Mouse (Mus musculus): ENCODE measurements around the gene Cox15. TPM values are rescaled to one million over a fixed set of nuclear protein-coding genes. Genes with fewer than 3 reads are reported as not detected.
A peak's percentile ranks its signal among the peaks of the same experiment; 100 is the strongest.

Cox15 gene
- total RNA-seq, 1 experiment: 19.8 TPM

GRCm38 (mm10) chr19:43760504-43760903 lies 7.7 kb upstream of the Cox15 start:
- in situ Hi-C loops (cut with MboI; ENCODE audit: low sequenced_read_pairs in 2 of 2, unreplicated experiment in 2 of 2): no loop called here
- Histone ChIP-seq H3K36me3 (ENCODE audit: control insufficient read depth, insufficient read depth, low read length, poor library complexity, severe bottlenecking) (no peaks in the 10 kb centered on the region), H3K27ac (ENCODE audit: insufficient read depth, low read depth, low read length, poor library complexity, severe bottlenecking) (no peak overlapping the region), H3K9ac (ENCODE audit: insufficient read depth, low read depth, low read length, poor library complexity, severe bottlenecking) (no peak overlapping the region), H3K4me3 (ENCODE audit: insufficient read depth in 1 of 2, low read depth in 1 of 2, low read length in 2 of 2, poor library complexity in 1 of 2, severe bottlenecking in 1 of 2) (no peak overlapping the region), H3K4me1 (ENCODE audit: control insufficient read depth in 2 of 2, insufficient read depth in 2 of 2, low read length in 2 of 2, poor library complexity in 1 of 2) (no peaks in the 10 kb centered on the region), H3K9me3 (ENCODE audit: control insufficient read depth, insufficient read depth, low read depth, low read length) (no peaks in the 10 kb centered on the region)
- TF ChIP-seq HCFC1 (IDR thresholded peaks at IDR 0.05; ENCODE audit: borderline replicate concordance, insufficient read depth, low read length) (no peak), ZC3H11A (IDR thresholded peaks at IDR 0.05; ENCODE audit: borderline replicate concordance, low read depth, low read length) (no peak), CHD2 (IDR thresholded peaks at IDR 0.05; ENCODE audit: low read depth, low read length) (no peak), ZNF384 (IDR thresholded peaks at IDR 0.05; ENCODE audit: low read depth, low read length) (no peak), MAFK (IDR thresholded peaks at IDR 0.05; ENCODE audit: insufficient read depth, low read depth, low read length) (no peak)
- peak; percentile 77 for DNase-seq (ENCODE audit: low read depth, low spot score)

GRCm38 (mm10) chr19:43754872-43755271 lies 2.1 kb upstream of the Cox15 start:
- DNase-seq (ENCODE audit: low read depth, low spot score): no peak
- in situ Hi-C loops (cut with MboI; ENCODE audit: low sequenced_read_pairs in 2 of 2, unreplicated experiment in 2 of 2): no loop called here
- no peak for TF ChIP-seq ZNF384 (IDR thresholded peaks at IDR 0.05; ENCODE audit: low read depth, low read length)

GRCm38 (mm10) chr19:43754237-43754636 lies 1.4 kb upstream of the Cox15 start:
- no peak overlapping the region for H3K4me3 ChIP-seq (ENCODE audit: insufficient read depth in 1 of 2, low read depth in 1 of 2, low read length in 2 of 2, poor library complexity in 1 of 2, severe bottlenecking in 1 of 2)
- no peaks in the 10 kb centered on the region for H3K9me3 ChIP-seq (ENCODE audit: control insufficient read depth, insufficient read depth, low read depth, low read length)
- H3K9ac ChIP-seq (ENCODE audit: insufficient read depth, low read depth, low read length, poor library complexity, severe bottlenecking): no peak overlapping the region
- no peak for DNase-seq (ENCODE audit: low read depth, low spot score)
- peaks cover 5% of the 10 kb centered on the region; the same call in 1 of the 2 replicates for H3K36me3 ChIP-seq (ENCODE audit: control insufficient read depth, insufficient read depth, low read length, poor library complexity, severe bottlenecking)
- TF ChIP-seq ZC3H11A (IDR thresholded peaks at IDR 0.05; ENCODE audit: borderline replicate concordance, low read depth, low read length) (no peak), CHD2 (IDR thresholded peaks at IDR 0.05; ENCODE audit: low read depth, low read length) (no peak), ZNF384 (IDR thresholded peaks at IDR 0.05; ENCODE audit: low read depth, low read length) (no peak), MAFK (IDR thresholded peaks at IDR 0.05; ENCODE audit: insufficient read depth, low read depth, low read length) (no peak), HCFC1 (IDR thresholded peaks at IDR 0.05; ENCODE audit: borderline replicate concordance, insufficient read depth, low read length) (no peak)
- H3K4me1 ChIP-seq (ENCODE audit: control insufficient read depth in 2 of 2, insufficient read depth in 2 of 2, low read length in 2 of 2, poor library complexity in 1 of 2): peaks cover 0 to 4% of the 10 kb centered on the region in 2 experiments; a peak in 1 of 4 replicates
- in situ Hi-C loops (cut with MboI; ENCODE audit: low sequenced_read_pairs in 2 of 2, unreplicated experiment in 2 of 2): no loop called here
- no peak overlapping the region for H3K27ac ChIP-seq (ENCODE audit: insufficient read depth, low read depth, low read length, poor library complexity, severe bottlenecking)

More at GRCm38 (mm10) chr19:43754872-43755271, 2.1 kb upstream of the Cox15 start:
- Histone ChIP-seq H3K27ac (ENCODE audit: insufficient read depth, low read depth, low read length, poor library complexity, severe bottlenecking) (no peak overlapping the region), H3K4me3 (ENCODE audit: insufficient read depth in 1 of 2, low read depth in 1 of 2, low read length in 2 of 2, poor library complexity in 1 of 2, severe bottlenecking in 1 of 2) (no peak overlapping the region), H3K9me3 (ENCODE audit: control insufficient read depth, insufficient read depth, low read depth, low read length) (no peaks in the 10 kb centered on the region), H3K36me3 (ENCODE audit: control insufficient read depth, insufficient read depth, low read length, poor library complexity, severe bottlenecking) (peaks cover 4% of the 10 kb centered on the region; the same call in 1 of the 2 replicates), H3K4me1 (ENCODE audit: control insufficient read depth in 2 of 2, insufficient read depth in 2 of 2, low read length in 2 of 2, poor library complexity in 1 of 2) (peaks cover 0 to 4% of the 10 kb centered on the region in 2 experiments; a peak in 1 of 4 replicates), H3K9ac (ENCODE audit: insufficient read depth, low read depth, low read length, poor library complexity, severe bottlenecking) (no peak overlapping the region)

DNA sequence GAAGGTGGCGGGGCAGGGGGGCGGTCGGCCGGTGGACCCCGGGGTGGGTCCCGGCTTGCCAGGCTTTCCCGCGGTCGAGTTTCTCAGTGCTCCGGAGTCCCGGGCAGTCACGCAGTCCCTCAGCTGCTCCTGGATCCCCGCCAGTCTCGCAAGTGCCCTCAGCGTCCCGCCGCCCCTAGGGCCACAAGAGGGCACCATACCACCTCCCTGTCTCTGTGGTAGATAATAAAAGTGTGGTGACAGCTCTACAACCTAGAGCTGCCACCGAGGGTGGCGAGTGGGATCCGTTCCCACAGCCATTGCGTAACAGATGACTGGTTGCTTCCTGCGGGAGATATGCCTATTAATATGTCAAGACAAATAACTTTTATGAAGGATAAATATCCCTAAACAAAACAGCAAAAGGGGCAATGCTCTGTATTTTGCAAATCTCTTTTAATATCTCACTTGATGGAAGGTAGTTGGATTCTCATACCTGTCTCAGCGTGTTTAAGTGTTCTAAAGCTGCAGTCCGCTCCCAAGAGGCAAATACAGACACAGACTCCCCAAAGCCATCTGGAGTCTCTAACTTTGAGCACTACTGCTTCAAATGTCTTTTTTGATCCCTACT lies 531 bp upstream of the Cox15 start:
- Histone ChIP-seq H3K9me3 (ENCODE audit: control insufficient read depth, insufficient read depth, low read depth, low read length) (no peaks in the 10 kb centered on the region), H3K4me1 (ENCODE audit: control insufficient read depth in 2 of 2, insufficient read depth in 2 of 2, low read length in 2 of 2, poor library complexity in 1 of 2) (peaks cover 0 to 4% of the 10 kb centered on the region in 2 experiments; a peak in 1 of 4 replicates), H3K4me3 (ENCODE audit: insufficient read depth in 1 of 2, low read depth in 1 of 2, low read length in 2 of 2, poor library complexity in 1 of 2, severe bottlenecking in 1 of 2) (peak overlapping the region; percentile 78 to 90), H3K27ac (ENCODE audit: insufficient read depth, low read depth, low read length, poor library complexity, severe bottlenecking) (peak overlapping the region; percentile 7; the same call in 1 of the 2 replicates), H3K9ac (ENCODE audit: insufficient read depth, low read depth, low read length, poor library complexity, severe bottlenecking) (peak overlapping the region; percentile 93), H3K36me3 (ENCODE audit: control insufficient read depth, insufficient read depth, low read length, poor library complexity, severe bottlenecking) (peaks cover 10% of the 10 kb centered on the region)
- TF ChIP-seq ZNF384 (IDR thresholded peaks at IDR 0.05; ENCODE audit: low read depth, low read length) (no peak), ZC3H11A (IDR thresholded peaks at IDR 0.05; ENCODE audit: borderline replicate concordance, low read depth, low read length) (no peak)
- peak; percentile 66 for DNase-seq (ENCODE audit: low read depth, low spot score)
- in situ Hi-C loops (cut with MboI; ENCODE audit: low sequenced_read_pairs in 2 of 2, unreplicated experiment in 2 of 2): no loop called here

DNA sequence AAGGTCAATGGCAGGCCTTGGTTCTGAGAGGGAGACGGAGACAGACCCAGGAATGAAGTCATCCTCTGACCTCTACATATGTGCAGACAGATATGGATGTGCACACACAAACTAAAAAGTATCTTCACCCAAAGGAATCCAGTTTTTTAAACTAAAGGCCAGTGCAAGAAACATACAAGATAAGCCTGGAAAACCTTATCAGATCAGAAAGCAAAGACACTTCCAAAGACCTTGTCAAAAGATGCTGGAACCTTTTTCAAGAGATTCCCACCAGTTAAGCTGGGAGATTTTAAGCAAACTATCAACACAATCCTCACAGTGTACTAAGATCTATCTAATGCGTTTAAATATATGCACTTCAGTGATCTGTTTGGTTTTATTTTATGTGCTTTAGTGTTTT lies 2.8 kb downstream of the Cox15 start:
- in situ Hi-C loops (cut with MboI; ENCODE audit: low sequenced_read_pairs in 2 of 2, unreplicated experiment in 2 of 2): no loop called here
- H3K9me3 ChIP-seq (ENCODE audit: control insufficient read depth, insufficient read depth, low read depth, low read length): no peaks in the 10 kb centered on the region

More for the DNA sequence above, 2.8 kb downstream of the Cox15 start:
- DNase-seq (ENCODE audit: low read depth, low spot score): no peak
- Histone ChIP-seq H3K9ac (ENCODE audit: insufficient read depth, low read depth, low read length, poor library complexity, severe bottlenecking) (no peak overlapping the region), H3K4me3 (ENCODE audit: insufficient read depth in 1 of 2, low read depth in 1 of 2, low read length in 2 of 2, poor library complexity in 1 of 2, severe bottlenecking in 1 of 2) (no peak overlapping the region), H3K27ac (ENCODE audit: insufficient read depth, low read depth, low read length, poor library complexity, severe bottlenecking) (no peak overlapping the region), H3K4me1 (ENCODE audit: control insufficient read depth in 2 of 2, insufficient read depth in 2 of 2, low read length in 2 of 2, poor library complexity in 1 of 2) (peaks cover 0 to 4% of the 10 kb centered on the region in 2 experiments; a peak in 1 of 4 replicates), H3K36me3 (ENCODE audit: control insufficient read depth, insufficient read depth, low read length, poor library complexity, severe bottlenecking) (peaks cover 21% of the 10 kb centered on the region)
- TF ChIP-seq MAFK (IDR thresholded peaks at IDR 0.05; ENCODE audit: insufficient read depth, low read depth, low read length) (no peak), ZC3H11A (IDR thresholded peaks at IDR 0.05; ENCODE audit: borderline replicate concordance, low read depth, low read length) (no peak), HCFC1 (IDR thresholded peaks at IDR 0.05; ENCODE audit: borderline replicate concordance, insufficient read depth, low read length) (no peak)
